Mouse (Mus musculus) adrenal gland (tissue): ENCODE measurements at regions not wholly inside any gene's neighbourhood (a gene's known extent, or its start where the extent isn't known, plus 50 kb on each side); places are given as distances from the start of the nearest gene placed in this dataset.
"Not testable (repeated sequence)": the region's sequence is repeated elsewhere in the genome, so short reads cannot be mapped to it uniquely, and the experiment has no call there.

Experiments used
- intact Hi-C: fragments of 180-260 bp; cut with DNase I; formaldehyde crosslinking; loops from one replicate; pipeline ENCODE4 v1.15.1; 2025

- intact Hi-C loops = no loop called here
Observed at GRCm38 (mm10) chr17:52351293-52351692, 251.2 kb upstream of the Kcnh8 start.

GRCm38 (mm10) chr17:52350696-52351095, 251.8 kb upstream of the Kcnh8 start:
- intact Hi-C loops = no loop called here

GRCm38 (mm10) chr17:52349872-52350271, 252.6 kb upstream of the Kcnh8 start:
- intact Hi-C loops = no loop called here

GRCm38 (mm10) chr17:52348481-52349083, 253.9 kb upstream of the Kcnh8 start:
- intact Hi-C loops = no loop called here

- intact Hi-C loops = no loop called here
Observed at GRCm38 (mm10) chr17:52320586-52320985, 281.9 kb upstream of the Kcnh8 start.

- intact Hi-C loops = no loop called here
Observed at GRCm38 (mm10) chr17:52316976-52317375, 285.5 kb upstream of the Kcnh8 start.

- intact Hi-C loops = no loop called here
Observed at GRCm38 (mm10) chr17:52315879-52316278, 286.6 kb upstream of the Kcnh8 start.

GRCm38 (mm10) chr17:52315456-52315855, 287.1 kb upstream of the Kcnh8 start:
- intact Hi-C loops = not testable (repeated sequence)

GRCm38 (mm10) chr17:52312043-52312442, 290.5 kb upstream of the Kcnh8 start:
- intact Hi-C loops = no loop called here

- intact Hi-C loops = no loop called here
Observed at GRCm38 (mm10) chr17:52308789-52309188, 293.7 kb upstream of the Kcnh8 start.

- intact Hi-C loops = no loop called here
Observed at GRCm38 (mm10) chr17:52304133-52304532, 298.4 kb upstream of the Kcnh8 start.

GRCm38 (mm10) chr17:52303320-52303719, 299.2 kb upstream of the Kcnh8 start:
- intact Hi-C loops = no loop called here

- intact Hi-C loops = no loop called here
Observed at GRCm38 (mm10) chr17:52299769-52300168, 302.7 kb upstream of the Kcnh8 start.

- intact Hi-C loops = no loop called here
Observed at GRCm38 (mm10) chr17:52285392-52285791, 317.1 kb upstream of the Kcnh8 start.

- intact Hi-C loops = no loop called here
Observed at GRCm38 (mm10) chr17:52282264-52282663, 320.2 kb upstream of the Kcnh8 start.

GRCm38 (mm10) chr17:52278523-52278922, 324.0 kb upstream of the Kcnh8 start:
- intact Hi-C loops = no loop called here

GRCm38 (mm10) chr17:52268792-52269191, 333.7 kb upstream of the Kcnh8 start:
- intact Hi-C loops = no loop called here

GRCm38 (mm10) chr17:52251284-52251683, 351.2 kb upstream of the Kcnh8 start:
- intact Hi-C loops = no loop called here

- intact Hi-C loops = no loop called here
Observed at GRCm38 (mm10) chr17:52225584-52225983, 376.9 kb upstream of the Kcnh8 start.

GRCm38 (mm10) chr17:52220422-52220821, 382.1 kb upstream of the Kcnh8 start:
- intact Hi-C loops = no loop called here

GRCm38 (mm10) chr17:52217411-52217810, 384.3 kb upstream of the Satb1 start:
- intact Hi-C loops = no loop called here

GRCm38 (mm10) chr17:52212944-52213343, 379.9 kb upstream of the Satb1 start:
- intact Hi-C loops = no loop called here

GRCm38 (mm10) chr17:52210483-52210882, 377.4 kb upstream of the Satb1 start:
- intact Hi-C loops = no loop called here

GRCm38 (mm10) chr17:52197731-52198130, 364.6 kb upstream of the Satb1 start:
- intact Hi-C loops = no loop called here
